Mouse (Mus musculus): ENCODE data around the gene Hax1.
A peak's percentile ranks its signal among the peaks of the same experiment; 100 is the strongest.

Hax1 gene

DNA sequence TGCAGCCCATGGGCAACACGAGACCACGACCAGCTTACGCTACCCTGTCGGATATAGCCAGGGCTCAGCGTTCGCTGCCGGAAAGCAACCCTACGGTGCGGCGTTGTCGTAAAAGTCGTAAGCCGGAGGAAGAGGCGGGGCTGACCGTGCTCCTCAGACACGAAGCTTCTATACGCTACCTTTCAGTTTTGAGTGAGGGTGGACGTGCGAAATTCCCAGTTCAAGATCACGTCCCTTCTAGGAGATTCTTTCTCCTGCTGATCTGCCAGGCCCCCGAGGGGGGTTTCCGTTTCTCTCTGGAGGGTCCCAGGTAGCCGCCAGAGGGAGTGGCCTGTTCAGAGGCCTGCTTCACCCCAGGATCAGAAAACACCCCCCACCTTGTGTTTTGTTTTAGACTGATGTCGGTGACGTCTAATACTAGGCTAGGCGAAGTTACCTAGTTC is at the start of gene Hax1:
Hax1 (minus strand) TSS at position 169 of the 443 bp plus-strand sequence.
- DNase-seq (ENCODE audit: low spot score): peak; percentile 93

DNA sequence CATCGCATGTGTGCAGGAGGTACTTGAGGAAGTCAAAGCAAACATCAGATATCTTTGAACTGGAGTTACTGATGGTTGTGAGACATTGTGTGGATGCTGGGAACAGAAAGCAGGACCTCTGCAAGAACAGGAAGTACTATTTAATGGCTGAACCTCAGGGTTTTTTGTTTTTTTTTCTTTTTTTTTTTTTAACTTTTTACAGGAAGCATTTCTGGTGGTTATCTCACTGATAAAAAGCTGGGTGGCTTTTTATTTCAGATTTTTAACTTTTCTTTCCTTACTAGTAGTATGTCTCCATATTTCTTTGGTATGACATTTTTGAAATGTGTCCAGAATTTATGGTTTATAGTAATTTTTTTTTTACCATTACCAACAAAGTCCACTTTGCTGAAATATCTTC is 37.7 kb upstream of the Hax1 start:
- no peak for DNase-seq (ENCODE audit: low spot score)

DNA sequence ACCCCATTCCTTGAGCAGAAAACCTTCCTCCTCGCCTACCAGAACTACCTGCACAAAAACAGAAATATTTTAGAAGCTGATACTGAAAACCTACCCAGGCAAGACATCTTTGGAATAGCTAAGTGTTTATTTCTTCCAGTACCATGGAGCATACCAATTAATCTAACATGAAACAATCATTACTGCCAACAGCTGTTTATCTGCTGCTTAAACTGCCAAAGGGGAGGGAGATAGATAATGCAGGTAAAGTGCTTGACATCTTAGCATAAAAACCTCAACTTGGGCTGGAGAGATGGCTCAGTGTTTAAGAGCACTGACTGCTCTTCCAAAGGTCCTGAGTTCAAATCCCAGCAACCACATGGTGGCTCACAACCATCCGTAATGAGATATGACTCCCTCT is 36.1 kb upstream of the Hax1 start:
- no peak for DNase-seq (ENCODE audit: low spot score)

DNA sequence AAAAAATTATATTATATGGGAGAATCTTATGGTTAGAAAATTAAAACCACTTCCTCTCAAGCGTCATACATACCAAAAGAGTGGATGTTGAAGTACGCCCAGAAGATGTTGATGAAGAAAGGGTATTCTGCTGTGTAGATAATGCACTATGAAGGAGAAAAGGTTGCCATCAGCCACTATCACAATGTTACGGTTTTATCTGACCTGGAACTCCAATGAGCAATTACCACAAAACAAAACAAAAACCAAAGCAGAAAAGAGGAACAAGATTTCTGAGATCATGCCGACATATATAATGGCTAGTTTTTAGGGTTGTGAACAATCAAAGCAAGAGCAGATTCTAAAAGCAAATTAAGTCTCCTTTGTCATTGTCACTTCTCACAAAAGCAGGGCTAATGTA is 18.0 kb upstream of the Hax1 start:
- no peak for DNase-seq (ENCODE audit: low spot score)

DNA sequence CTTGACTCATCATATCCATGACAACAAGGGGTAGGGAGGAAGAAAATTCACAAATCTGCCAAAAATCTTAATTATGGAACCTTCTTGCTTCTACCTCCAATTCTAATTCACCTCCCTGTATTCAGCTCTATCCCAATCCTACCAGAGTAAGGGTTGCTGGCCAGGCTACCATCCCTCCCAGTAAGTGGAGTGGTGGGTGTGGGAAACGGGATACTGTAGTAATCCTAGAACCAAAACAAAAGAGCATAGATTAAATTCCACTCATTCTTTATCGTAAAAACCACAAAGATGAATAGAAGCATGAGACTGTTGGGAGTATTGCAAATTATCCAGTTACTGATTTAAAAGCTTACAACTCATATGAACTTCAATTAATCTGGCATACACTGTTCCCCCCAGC is 11.7 kb upstream of the Hax1 start:
- no peak for DNase-seq (ENCODE audit: low spot score)

DNA sequence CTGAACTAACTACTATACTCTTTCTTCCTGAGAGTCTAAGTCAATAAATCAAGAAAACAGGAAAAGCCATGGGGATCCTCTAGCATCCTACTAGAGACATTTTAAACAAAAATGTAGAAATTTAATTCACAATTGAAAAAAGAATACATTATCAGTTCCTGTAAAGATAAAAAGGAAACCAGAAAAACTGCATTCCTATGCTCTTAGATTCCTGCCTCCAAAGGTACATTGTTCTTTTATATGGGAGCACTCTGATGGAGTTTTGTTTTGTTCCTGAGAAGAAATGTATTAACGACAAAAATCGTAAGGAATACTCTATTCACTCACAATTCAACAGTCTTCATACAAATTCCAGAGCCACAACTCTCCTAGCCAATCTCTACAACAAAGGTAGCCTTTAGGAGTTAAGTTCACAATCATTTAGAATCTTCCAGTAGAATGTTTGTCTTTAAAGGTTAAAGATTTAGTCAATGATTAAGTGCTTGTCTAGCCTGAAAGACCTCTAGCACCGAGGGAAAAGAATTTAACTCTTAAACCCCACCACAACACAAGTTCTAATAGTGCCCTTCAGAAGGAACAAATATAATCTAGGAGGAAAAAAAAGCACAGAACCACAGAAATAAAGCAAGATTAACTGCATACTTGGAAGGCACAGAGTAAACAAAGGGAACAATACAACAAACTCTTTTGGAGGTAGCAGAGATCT is 5.7 kb upstream of the Hax1 start:
- DNase-seq (ENCODE audit: low spot score): no peak

DNA sequence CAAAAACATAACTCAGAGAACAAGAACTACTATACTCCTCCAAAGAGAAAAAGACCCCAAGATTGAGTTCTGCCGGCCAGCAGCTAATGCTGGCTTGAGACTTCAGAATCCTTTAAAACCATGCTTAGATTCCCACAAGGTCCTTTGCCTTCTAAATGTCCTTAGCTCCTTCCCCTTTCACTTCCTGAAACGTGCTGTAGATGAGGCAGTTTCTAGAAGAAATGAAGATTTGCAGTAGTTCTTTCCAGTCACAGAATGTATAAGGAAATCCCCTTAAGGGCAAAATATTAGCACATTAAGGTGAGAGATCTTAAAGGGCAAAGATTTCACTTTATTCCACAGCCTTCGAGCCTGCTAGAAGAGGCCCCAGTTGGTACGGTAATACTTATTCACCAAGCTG is 1.2 kb upstream of the Hax1 start:
- DNase-seq (ENCODE audit: low spot score): no peak

GRCm38 (mm10) chr3:89999090-89999489 is 510 bp upstream of the Hax1 start:
- peak; percentile 13 for DNase-seq (ENCODE audit: low spot score)

DNA sequence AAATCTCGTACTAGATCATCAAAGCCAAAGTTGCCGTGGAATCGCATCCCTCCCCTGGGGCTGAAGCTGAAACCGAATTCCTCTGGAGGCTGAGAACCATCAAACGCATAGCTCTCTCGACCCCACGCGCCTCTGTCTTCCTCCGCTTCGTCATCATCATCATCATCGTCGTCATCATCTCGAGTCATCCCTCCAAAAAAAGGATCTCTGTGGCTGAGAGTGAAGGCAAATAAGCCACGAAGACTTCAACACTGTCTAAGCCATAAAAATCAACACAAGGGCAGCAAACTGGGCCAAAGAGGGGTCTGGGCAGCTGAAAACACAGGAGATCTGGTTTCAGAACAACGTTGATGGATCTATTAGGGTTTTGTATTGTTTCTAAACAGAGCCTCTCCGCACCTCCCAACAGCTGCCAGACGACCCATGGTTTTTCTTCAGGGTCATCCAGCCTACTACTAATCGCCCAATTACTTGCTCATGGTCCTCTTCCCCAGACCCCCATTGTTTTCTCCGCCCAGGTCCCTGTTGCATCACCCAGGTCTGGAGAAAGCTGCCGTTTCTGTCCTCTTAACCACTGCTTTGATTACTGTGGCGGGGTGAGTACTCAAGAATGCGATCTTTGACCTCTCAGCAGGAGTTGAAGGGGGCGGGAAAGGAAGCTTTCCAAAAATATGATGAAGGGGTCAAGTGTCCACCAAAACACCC is 637 bp downstream of the Hax1 start:
- DNase-seq (ENCODE audit: low spot score): peak; percentile 20

- no peak for DNase-seq (ENCODE audit: low spot score)
Observed at GRCm38 (mm10) chr3:89994807-89995515, 3.6 kb downstream of the Hax1 start.

- DNase-seq (ENCODE audit: low spot score): no peak
Observed at GRCm38 (mm10) chr3:89987822-89988221, 10.8 kb downstream of the Hax1 start.

GRCm38 (mm10) chr3:89987211-89987610 is 11.4 kb downstream of the Hax1 start:
- DNase-seq (ENCODE audit: low spot score): no peak

DNA sequence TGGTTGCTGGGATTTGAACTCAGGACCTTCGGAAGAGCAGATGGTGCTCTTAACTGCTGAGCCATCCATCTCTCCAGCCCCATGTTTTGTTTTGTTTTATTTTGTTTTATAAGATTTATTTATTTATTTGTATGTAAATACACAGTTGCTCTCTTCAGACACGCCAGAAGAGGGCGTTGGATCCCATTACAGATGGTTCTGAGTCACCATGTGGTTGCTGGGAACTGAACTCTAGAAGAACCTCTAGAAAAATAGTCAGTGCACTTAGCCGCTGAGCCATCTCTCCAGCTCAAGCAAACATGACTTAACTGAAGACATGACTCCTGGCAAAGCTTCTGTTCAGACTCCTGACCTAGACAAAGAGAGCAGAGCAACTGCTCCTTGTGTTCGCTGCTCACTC is 16.2 kb downstream of the Hax1 start:
- no peak for DNase-seq (ENCODE audit: low spot score)

DNA sequence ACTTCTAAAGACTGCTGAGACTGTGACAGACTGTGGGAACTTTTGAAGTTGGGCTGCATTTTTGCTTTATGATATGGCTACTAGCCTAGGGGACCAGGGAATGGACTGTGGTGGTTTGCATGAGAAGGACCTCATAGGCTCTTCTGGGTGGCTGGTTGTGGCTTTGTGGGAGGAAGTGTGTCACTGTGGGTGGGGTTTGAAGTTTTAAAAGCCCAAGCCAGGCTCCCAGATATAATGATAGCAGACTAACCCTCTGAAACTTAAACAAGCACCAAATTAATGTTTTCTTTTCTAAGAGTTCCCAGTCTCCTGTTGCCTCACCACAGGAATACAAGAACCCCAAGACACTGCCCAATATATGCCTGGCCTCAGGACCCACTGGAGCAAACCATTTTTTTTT is 21.7 kb downstream of the Hax1 start:
- no peak for DNase-seq (ENCODE audit: low spot score)

- DNase-seq (ENCODE audit: low spot score): no peak
Observed at GRCm38 (mm10) chr3:89968509-89968908, 30.1 kb downstream of the Hax1 start.

GRCm38 (mm10) chr3:89966946-89967345 is 31.6 kb downstream of the Hax1 start:
- no peak for DNase-seq (ENCODE audit: low spot score)

DNA sequence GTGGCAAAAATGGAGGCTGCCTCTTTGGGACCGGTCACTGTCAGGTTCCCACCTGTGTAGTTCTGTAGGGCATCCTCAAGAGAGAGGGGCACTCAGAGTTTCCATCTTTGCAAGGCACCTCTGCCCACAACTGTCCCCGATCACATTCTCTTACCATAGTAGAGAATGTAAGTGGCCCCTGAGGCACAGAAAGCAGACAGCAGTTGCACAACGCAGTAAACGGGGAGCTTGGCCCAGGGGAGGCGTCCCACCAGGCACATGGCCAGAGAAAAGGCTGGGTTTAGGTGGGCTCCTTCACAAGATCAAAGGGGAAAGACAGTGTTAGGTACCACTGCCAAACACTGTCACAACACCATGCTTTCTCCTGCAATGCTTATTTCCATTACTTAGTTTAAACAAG is 32.6 kb downstream of the Hax1 start:
- no peak for DNase-seq (ENCODE audit: low spot score)

GRCm38 (mm10) chr3:89965557-89965956 is 33.0 kb downstream of the Hax1 start:
- no peak for DNase-seq (ENCODE audit: low spot score)

DNA sequence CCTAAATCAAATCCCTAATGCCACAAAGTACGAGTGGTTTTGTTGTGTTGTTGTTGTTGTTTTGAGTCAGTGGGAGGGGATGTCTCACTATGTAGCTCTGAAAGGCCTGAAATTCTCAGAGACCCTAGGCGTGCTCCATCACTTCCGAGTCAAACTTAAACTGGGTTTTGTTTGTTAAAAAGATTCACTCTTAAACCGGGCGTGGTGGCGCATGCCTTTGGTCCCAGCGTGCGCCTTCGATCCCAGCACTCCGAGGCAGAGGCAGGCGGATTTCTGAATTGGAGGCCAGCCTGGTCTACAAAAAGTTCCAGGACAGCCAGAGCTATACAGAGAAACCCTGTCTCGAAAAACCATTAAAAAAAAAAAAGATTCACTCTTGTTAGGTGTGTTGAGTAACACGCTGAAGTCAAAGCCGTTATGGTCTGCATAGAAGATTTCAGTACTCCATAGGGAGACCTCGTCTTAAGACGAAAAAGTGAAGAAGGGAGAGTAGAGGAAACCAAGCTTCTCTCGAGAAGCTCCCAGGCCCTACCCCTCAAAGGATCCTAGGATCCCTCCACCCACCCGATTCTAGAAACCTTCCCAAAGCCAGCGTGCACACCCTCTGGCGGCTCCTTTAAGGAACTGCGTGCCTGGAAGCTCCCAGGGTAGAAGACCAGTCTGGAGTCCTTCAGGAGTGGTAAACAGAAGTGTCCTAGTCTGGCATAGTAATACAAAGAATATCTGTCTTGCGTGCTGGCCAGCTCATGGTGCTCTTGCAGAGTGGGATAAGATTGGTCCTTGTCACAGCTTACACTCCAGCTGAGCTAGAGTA is 34.4 kb downstream of the Hax1 start:
- DNase-seq (ENCODE audit: low spot score): peak; percentile 58

DNA sequence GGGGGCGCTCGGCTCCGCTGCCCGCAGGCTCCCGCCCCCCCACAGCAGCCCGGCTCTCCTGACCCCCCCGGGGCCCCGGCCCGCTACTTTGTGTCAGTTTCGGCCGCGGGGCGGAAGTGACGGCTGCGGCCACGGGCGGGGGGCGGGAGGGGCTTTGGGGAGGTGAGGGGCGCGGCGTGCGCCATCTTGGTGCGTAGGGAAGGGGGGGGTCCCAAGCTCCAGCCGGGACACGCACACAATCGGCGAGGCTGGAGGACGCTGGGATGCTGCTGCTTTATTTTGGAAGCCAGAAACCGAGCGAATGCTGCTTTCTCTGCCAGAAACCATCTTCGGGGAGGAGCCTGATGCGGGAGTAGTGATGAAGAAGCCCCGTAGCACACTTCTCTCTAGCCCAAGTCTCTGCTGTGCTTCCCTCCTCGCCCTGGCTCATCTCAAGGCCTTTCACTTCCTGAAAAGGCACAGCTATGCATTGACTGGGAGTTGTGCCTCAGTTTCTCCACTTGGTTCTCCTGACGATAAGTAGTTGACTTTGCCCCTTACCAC is 35.3 kb downstream of the Hax1 start, which contains the start of gene Atp8b2:
Atp8b2 (minus strand) TSS at position 288 of the 543 bp plus-strand sequence.
- DNase-seq (ENCODE audit: low spot score): peak; percentile 52

DNA sequence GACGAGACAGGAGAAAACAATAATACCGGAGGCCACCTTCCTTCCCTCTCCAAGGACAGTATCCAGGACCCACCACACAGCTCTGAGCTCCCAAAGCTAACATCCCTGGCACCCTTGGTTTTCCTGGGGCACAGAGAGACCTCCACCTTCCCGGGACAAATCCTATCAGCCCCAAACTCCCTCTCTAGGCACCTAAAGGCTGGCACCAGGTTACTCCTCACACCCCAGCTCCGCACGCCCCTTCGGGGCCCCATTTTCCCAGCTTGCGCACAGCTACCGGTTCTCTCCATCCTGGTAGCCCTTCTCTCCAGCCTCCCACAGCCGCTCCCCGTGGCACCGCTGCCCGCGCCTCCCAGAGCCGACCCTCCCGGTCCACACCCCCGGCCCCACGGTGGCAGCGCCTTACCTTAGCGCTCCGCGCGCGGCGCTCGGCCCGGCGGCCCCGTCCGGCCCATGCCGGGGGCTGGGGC is 35.8 kb downstream of the Hax1 start:
- no peak for DNase-seq (ENCODE audit: low spot score)

All from layer of hippocampus, adult 11-12 months (tissue).